Mouse (Mus musculus) liver, postnatal 0 days (tissue): Measurements from ENCODE around the gene Bicra.

ENCODE experiments used
- CTCF ChIP-seq: sonication (generic); IDR thresholded peaks from 2 replicates; pipeline ENCODE4 v1.5.1; 2016; ENCODE audit warnings: antibody characterized with exemption, low read depth
- EP300 ChIP-seq: IDR thresholded peaks from 2 replicates; pipeline ENCODE4 v1.6.1; 2016; ENCODE audit warnings: antibody characterized with exemption, low read depth, mild to moderate bottlenecking

GRCm38 (mm10) chr7:16043861-16044435, 3.8 kb downstream of the Bicra start:
- no peak for TF ChIP-seq CTCF
- no peak for TF ChIP-seq EP300
